Mouse (Mus musculus) E14TG2a.4 (cell line): ENCODE results near the gene Nol9.

Experiments used
- CTCF ChIP-seq: conservative IDR thresholded peaks from 2 replicates; pipeline ENCODE4 v1.5.1; 2014; ENCODE audit warnings: low read length
- POU5F1 ChIP-seq: IDR thresholded peaks from 2 replicates; pipeline ENCODE4 v1.6.1; 2014; ENCODE audit warnings: low read length, borderline replicate concordance

DNA sequence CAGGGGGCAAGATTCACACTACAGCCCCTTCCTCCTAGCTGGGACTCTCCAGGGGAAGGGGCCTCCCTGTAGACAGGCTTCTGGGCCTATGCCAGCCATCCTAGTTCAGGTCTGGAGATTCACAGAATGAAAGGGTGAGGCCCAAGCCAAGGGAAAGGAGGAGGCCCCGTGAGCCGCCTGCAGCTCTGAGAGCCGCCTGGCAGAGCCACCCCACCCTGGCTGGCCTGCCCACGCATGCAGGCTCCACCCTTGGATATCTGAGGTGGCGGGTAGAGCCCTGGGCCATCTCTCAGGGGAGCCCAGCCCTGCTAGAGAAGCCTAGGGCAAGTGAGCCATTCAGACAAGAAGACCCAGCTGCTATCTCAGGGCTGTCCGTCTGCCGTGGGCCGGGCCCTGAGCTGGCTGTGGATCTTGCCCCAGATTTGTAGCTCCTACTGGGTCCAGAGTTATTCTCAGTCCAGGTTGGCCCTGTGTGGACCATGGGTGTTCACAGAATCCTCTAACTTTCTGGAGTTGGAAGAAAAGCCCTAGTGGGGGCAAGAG is 53.7 kb downstream of the Nol9 start:
- TF ChIP-seq CTCF (no peak), POU5F1 (no peak)
